Mouse (Mus musculus) lung, adult 2 months (tissue): ENCODE data around the gene Exoc2.

Experiments
- CTCF ChIP-seq: fragments of 200-500 bp; IDR thresholded peaks from 2 replicates; pipeline ENCODE4 v1.5.1; 2011; ENCODE audit warnings: mild to moderate bottlenecking, low read length, control low read depth; ENCODE audit not compliant: insufficient read depth
- POLR2A ChIP-seq: fragments of 200-500 bp; IDR thresholded peaks from 2 replicates; pipeline ENCODE4 v1.6.1; 2011; ENCODE audit warnings: low read depth, mild to moderate bottlenecking, control low read depth, low read length, borderline replicate concordance; ENCODE audit errors: extremely low read depth

GRCm38 (mm10) chr13:30864042-30864441, 109.9 kb downstream of the Exoc2 start:
- TF ChIP-seq POLR2A (no peak), CTCF (no peak)
